Mouse (Mus musculus) spleen, adult 2 months (tissue): ENCODE data around the gene Rcsd1.

Experiments used
- CTCF ChIP-seq: fragments of 200-500 bp; IDR thresholded peaks from 2 replicates; pipeline ENCODE4 v1.5.1; 2011; ENCODE audit warnings: mild to moderate bottlenecking, inconsistent platforms; ENCODE audit not compliant: insufficient read depth, insufficient read length, insufficient replicate concordance; ENCODE audit errors: extremely low read depth
- POLR2A ChIP-seq: fragments of 200-500 bp; IDR thresholded peaks from 2 replicates; pipeline ENCODE4 v1.6.1; 2011; ENCODE audit warnings: low read depth, low read length, inconsistent platforms

GRCm38 (mm10) chr1:165718543-165719105, 9.1 kb upstream of the Rcsd1 start:
- TF ChIP-seq POLR2A (no peak), CTCF (no peak)
